Mouse (Mus musculus) spleen, adult 2 months (tissue): ENCODE data around the gene Pabpn1. TPM values are rescaled to one million over a fixed set of nuclear protein-coding genes. Genes with fewer than 3 reads are reported as not detected.

Experiments
- DNase-seq, 2 experiments: peaks; one replicate each; pipeline versions ENCODE4 v3.0.0 to v3.0.0-alpha.2; 2012 to 2021; ENCODE audit warnings: low spot score in 2 of 2, low read depth in 1 of 2
- H3K27ac ChIP-seq: fragments of 200-500 bp; 2 replicates; pipeline ENCODE4 v1.5.1; 2012; ENCODE audit warnings: low read length, inconsistent platforms; ENCODE audit not compliant: insufficient read depth
- H3K27me3 ChIP-seq: fragments of 200-500 bp; 2 replicates; pipeline ENCODE4 v1.6.1; 2012; ENCODE audit warnings: mild to moderate bottlenecking, moderate library complexity, low read length, inconsistent platforms; ENCODE audit not compliant: control insufficient read depth, insufficient read depth
- H3K36me3 ChIP-seq: fragments of 200-500 bp; 2 replicates; pipeline ENCODE4 v1.6.1; 2012; ENCODE audit warnings: mild to moderate bottlenecking, low read length, inconsistent platforms; ENCODE audit not compliant: control insufficient read depth, insufficient read depth
- H3K4me1 ChIP-seq: fragments of 200-500 bp; 2 replicates; pipeline ENCODE4 v1.6.1; 2011; ENCODE audit warnings: inconsistent platforms; ENCODE audit not compliant: control insufficient read depth, insufficient read depth, insufficient read length
- H3K4me3 ChIP-seq: fragments of 200-500 bp; 2 replicates; pipeline ENCODE4 v1.5.1; 2011; ENCODE audit warnings: mild to moderate bottlenecking, inconsistent platforms; ENCODE audit not compliant: insufficient read depth, insufficient read length; ENCODE audit errors: extremely low read depth
- CTCF ChIP-seq: fragments of 200-500 bp; IDR thresholded peaks from 2 replicates; pipeline ENCODE4 v1.5.1; 2011; ENCODE audit warnings: mild to moderate bottlenecking, inconsistent platforms; ENCODE audit not compliant: insufficient read depth, insufficient read length, insufficient replicate concordance; ENCODE audit errors: extremely low read depth
- POLR2A ChIP-seq: fragments of 200-500 bp; IDR thresholded peaks from 2 replicates; pipeline ENCODE4 v1.6.1; 2011; ENCODE audit warnings: low read depth, low read length, inconsistent platforms
- WGBS: fragments of 180-500 bp; shearing (Covaris S2); methylation state at CpG from one replicate; pipeline ENCODE4 v1.1.7; 2018; 5-methylcytosine and 5-hydroxymethylcytosine counted together
- polyA plus RNA-seq: library from polyadenylated mRNA; depleted of rRNA; stranded (reverse); fragments of >200 nt; gene quantifications from 2 replicates; pipeline ENCODE4 v1.2.3, GENCODE M21; 2012

Pabpn1 gene
- polyA plus RNA-seq, 1 experiment = 76.7 TPM

DNA sequence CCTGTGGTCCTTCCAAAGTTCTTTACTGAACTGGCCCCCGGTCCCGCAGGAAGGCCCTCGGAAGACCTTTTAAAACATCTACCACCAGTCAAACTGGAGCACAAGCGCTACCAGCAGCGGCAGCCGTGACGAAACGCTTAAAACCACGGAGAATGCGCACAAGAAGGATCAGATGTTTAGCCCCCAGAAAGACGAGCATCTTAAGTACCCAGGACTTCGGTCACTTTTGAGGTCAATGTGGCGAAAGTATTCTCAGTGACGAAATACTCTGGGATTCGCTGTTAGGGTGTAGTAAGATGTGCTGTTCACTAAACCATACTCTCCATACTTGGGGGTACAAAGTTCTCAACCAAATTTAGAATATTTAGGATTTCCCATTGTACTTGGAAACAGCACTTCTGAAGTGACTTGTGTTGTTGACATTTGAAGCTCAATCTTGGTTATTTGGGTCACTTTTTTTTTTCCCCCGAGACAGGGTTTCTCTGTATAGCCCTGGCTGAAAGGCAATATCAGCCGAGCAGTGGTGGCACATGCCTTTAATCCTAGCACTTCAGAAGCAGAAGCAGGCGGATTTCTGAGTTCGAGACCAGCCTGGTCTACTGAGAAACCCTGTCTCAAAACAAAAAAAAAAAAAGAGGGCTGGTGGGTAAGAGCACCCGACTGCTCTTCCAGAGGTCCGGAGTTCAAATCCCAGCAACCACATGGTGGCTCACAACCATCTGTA, 27.8 kb upstream of the Pabpn1 start:
- DNase-seq = no peak
- Histone ChIP-seq H3K27me3 (no peaks in the 10 kb centered on the region), H3K4me1 (no peaks in the 10 kb centered on the region), H3K27ac (peak overlapping the region; percentile 36; the same call in 1 of the 2 replicates), H3K36me3 (no peaks in the 10 kb centered on the region), H3K4me3 (peak overlapping the region; percentile 80)
- WGBS = 9% methylated on average over 21 of the region's 21 CpGs
- TF ChIP-seq POLR2A (no peak), CTCF (no peak)

DNA sequence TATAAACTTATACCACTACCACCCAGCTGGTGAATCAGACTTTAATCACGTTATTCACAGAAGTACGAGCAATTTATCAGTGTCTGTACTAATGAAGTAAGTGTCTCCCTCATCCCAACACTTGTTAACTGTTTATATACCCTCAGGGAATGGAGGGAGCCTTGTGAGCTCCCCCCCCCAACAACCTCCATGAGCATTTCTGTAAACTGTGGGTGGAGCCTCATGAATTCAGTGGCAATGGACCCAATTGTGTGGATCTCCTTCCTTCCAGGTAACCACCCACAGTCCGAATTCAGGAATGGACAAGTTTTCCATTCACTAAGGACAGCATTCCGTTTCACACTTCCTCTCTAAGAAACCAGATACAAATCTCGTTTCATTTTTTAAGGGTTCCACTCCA, 26.7 kb upstream of the Pabpn1 start:
- Histone ChIP-seq H3K27me3 (no peaks in the 10 kb centered on the region), H3K27ac (no peak overlapping the region), H3K4me3 (no peak overlapping the region), H3K4me1 (no peaks in the 10 kb centered on the region), H3K36me3 (no peaks in the 10 kb centered on the region)
- DNase-seq = no peak
- WGBS = 83% methylated on average over 5 of the region's 5 CpGs
- TF ChIP-seq POLR2A (no peak), CTCF (no peak)

DNA sequence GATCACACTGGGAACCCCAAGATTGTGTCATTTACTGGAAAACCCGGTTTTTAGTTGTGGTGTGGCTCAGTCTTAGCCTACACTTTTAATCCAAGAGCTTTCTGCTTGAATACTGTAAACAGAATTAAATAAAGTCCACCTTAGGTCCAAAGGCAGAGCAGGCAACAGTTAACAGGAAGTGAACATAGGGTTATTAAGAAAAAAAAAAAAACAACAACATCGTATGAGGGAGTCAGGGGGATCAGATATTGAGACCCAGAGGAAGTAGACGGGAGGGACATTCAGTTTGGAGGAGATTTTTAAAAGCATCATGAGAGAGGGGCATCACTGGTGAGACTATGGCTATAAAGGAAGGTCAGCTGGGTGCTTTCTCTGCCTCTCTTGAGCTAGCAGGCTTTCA, 26.0 kb upstream of the Pabpn1 start:
- H3K27me3 ChIP-seq = no peaks in the 10 kb centered on the region
- no peaks in the 10 kb centered on the region for H3K36me3 ChIP-seq
- no peak overlapping the region for H3K27ac ChIP-seq
- H3K4me3 ChIP-seq = no peak overlapping the region
- H3K4me1 ChIP-seq = no peaks in the 10 kb centered on the region
- TF ChIP-seq CTCF = no peak
- no peak for TF ChIP-seq POLR2A
- no peak for DNase-seq
- WGBS = 50% methylated on average over 3 of the region's 3 CpGs

DNA sequence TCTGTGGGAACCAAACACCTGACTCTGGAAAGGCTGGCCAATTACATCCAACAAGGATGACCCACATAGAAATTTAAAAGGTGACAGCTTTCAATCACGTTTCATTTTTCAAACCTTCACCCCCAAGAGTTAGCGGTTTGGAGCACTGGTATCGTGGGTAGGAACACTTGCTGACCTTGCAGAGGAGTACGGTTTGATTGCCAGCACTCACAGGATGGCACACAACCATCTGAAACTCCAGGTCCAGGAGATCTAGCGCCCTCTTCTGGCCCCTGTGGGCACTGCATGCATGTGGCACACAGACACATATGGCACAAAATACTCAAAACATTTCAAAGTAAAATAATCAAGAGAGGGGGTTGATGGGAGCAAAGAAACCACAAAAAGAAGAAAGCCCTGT, 25.4 kb upstream of the Pabpn1 start:
- Histone ChIP-seq H3K27ac (no peak overlapping the region), H3K4me3 (no peak overlapping the region), H3K36me3 (no peaks in the 10 kb centered on the region), H3K27me3 (no peaks in the 10 kb centered on the region), H3K4me1 (no peaks in the 10 kb centered on the region)
- peak; percentile 34; the same call in 1 of the 2 replicates for TF ChIP-seq CTCF
- no peak for TF ChIP-seq POLR2A
- WGBS = 74% methylated on average over 5 of the region's 5 CpGs
- DNase-seq = peak in 1 of 2 experiments; percentile 23

DNA sequence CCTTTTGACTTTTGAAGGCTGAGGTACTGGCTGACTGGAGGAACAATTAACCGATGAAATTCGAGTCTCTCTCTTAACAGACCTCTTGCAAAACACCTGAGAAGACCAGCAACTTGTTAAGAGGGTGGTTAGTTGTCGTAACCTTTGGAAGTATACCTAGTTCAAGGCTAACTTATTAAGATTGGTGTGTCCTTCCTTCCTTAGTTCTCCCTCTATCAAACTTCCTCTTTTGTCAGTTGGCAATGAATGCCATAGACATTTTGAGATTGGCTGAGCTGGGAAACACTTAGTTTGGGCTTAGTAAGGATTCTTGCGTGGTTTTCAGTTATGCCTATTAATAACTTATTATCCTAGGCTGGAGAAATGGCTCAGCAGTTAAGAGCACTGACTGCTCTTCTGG, 24.3 kb upstream of the Pabpn1 start:
- WGBS = 62% methylated on average over 4 of the region's 4 CpGs
- no peaks in the 10 kb centered on the region for H3K27me3 ChIP-seq

DNA sequence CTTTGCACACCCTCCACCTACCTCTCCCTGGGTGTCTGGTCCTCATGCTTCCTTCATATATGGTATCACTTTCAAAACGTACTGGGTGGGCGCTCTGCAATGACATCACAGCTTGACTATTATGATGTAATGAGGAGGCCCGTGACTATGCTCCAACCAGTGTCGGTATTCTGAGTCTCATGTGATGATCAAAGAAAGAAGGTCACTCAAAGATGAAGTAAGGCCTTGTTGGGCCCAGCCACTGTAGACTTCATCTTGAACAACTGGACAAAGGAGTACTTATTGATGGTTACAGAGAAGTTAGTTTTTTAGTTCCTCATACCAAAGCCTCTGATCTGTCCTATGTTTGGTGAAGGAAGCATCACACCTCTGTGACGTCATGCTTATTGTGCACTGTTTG, 21.4 kb upstream of the Pabpn1 start, which contains the start of gene Homez:
Gene Homez, minus strand, starts transcription at position 101 of the 400 bp plus-strand sequence.
- DNase-seq = no peak
- WGBS = 86% methylated on average over 5 of the region's 5 CpGs
- Histone ChIP-seq H3K27ac (no peak within 1 kb of the TSS), H3K36me3 (no peaks in the 10 kb centered on the region), H3K4me1 (peaks cover under 1% of the 10 kb centered on the region; the same call in 1 of the 2 replicates), H3K27me3 (no peaks in the 10 kb centered on the region), H3K4me3 (no peak within 1 kb of the TSS)
- TF ChIP-seq POLR2A = no peak
- no peak for TF ChIP-seq CTCF

More for the DNA sequence above, 24.3 kb upstream of the Pabpn1 start:
- H3K4me1 ChIP-seq = no peaks in the 10 kb centered on the region
- no peak overlapping the region for H3K27ac ChIP-seq
- TF ChIP-seq POLR2A (no peak), CTCF (no peak)
- no peak for DNase-seq
- H3K4me3 ChIP-seq = no peak overlapping the region
- no peaks in the 10 kb centered on the region for H3K36me3 ChIP-seq

DNA sequence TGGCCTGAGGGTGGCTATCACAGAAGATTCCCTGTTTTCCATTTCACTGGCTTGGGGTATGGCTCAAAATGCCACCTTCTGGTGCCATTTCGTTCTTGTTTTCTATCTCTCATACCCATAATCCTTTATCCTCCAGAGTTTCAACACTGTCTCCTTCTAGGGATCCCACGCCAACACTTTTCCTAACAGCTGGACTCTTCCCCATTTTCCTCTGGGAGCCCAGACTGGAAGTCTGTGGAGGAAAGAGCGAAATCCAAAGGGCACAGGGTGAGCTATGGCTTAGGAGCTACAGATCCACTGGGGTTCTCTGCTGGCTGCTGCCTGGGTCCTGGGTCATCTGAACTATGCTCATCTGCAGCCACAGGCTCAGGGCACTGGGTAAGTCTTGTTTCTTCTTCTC, 18.1 kb upstream of the Pabpn1 start:
- WGBS = 93% methylated on average over 3 of the region's 3 CpGs
- H3K36me3 ChIP-seq = no peaks in the 10 kb centered on the region
- H3K27me3 ChIP-seq = peaks cover 5% of the 10 kb centered on the region; the same call in 1 of the 2 replicates
- no peak overlapping the region for H3K4me3 ChIP-seq
- DNase-seq = no peak
- no peak for TF ChIP-seq POLR2A
- no peak for TF ChIP-seq CTCF
- no peak overlapping the region for H3K27ac ChIP-seq
- peaks cover 11% of the 10 kb centered on the region for H3K4me1 ChIP-seq
